Mouse (Mus musculus) G1E (cell line): ENCODE data around the gene Amt.

Source experiments
- CTCF ChIP-seq: IDR thresholded peaks from 2 replicates; pipeline ENCODE4 v1.5.1; 2012; ENCODE audit warnings: low read depth, low read length, inconsistent platforms, mixed read lengths
- GATA1 ChIP-seq: IDR thresholded peaks from 2 replicates; pipeline ENCODE4 v1.6.1; 2012; ENCODE audit warnings: borderline replicate concordance, low read length, inconsistent platforms, mixed read lengths
- TAL1 ChIP-seq: conservative IDR thresholded peaks from 2 replicates; pipeline ENCODE4 v1.6.1; 2012; ENCODE audit warnings: low read depth, low read length, inconsistent platforms, mixed read lengths

DNA sequence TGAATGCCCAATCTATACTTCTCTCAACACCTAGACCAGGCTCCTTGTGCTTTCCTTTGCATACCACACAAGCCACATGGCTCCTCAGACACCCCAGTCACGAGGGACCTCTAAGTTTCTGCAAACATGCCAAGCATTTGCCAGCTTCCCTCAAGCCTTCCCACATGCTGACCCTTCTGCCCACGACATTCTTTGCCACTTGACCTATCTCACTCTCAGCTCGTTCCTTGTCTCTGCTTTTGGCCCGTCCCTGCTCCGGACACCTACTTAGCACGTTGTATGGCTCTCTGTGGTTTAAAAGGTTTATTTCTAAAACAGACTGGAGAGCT is 21.4 kb upstream of the Amt start:
- TF ChIP-seq CTCF, result no peak
- TF ChIP-seq TAL1, result no peak
- no peak for TF ChIP-seq GATA1
